Mouse (Mus musculus) spleen, adult 18-20 months (tissue): ENCODE measurements around the gene Frzb.

ENCODE experiments used
- DNase-seq, 2 experiments: peaks; one replicate each; pipeline ENCODE4 v3.0.0; 2022; ENCODE audit warnings: mixed read lengths in 2 of 2

The Frzb gene

GRCm38 (mm10) chr2:80423116-80423515 lies 24.3 kb downstream of the Frzb start:
- no peak for DNase-seq

DNA sequence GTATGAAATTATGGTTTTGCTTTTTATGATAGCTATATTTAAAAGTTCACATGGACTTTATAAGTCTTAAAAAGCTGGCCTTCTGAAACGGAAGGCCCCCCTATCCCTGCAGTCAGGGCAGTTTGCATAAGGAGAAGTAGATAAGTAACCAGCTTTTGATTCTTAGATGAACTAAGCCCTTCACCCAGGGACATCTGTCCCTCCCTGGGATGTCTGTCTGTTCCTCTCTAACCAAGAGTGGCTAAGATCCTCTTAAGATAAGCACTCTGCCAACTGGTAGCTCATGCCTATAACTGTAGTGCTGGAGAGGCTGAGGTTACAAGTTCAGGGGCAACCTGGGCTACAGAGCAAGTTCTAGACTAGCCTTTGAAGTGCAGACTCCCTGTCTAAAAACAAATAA lies 25.4 kb downstream of the Frzb start:
- DNase-seq: no peak

GRCm38 (mm10) chr2:80416286-80416685 lies 31.1 kb downstream of the Frzb start:
- DNase-seq: no peak

DNA sequence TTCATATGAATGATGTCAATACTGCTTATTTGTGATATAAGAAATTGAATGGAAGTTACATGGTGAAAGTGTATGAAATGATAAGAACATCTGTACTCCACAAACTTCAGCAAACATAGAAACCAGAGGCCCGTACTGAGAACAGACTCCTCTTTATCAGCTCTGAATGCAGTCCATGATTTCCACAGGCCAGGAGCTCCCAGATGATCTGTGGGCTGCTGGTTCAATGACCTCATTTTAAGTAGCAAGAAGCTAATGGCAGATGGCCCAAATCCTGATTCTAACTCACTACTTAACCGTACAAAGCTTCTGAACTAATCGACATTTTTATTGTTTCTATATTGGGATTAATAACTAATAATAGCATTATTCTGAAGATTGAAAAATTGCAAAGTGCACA lies 33.0 kb downstream of the Frzb start:
- DNase-seq: no peak

- no peak for DNase-seq
These were observed 34.3 kb downstream of the Frzb start for GRCm38 (mm10) chr2:80413124-80413523.

DNA sequence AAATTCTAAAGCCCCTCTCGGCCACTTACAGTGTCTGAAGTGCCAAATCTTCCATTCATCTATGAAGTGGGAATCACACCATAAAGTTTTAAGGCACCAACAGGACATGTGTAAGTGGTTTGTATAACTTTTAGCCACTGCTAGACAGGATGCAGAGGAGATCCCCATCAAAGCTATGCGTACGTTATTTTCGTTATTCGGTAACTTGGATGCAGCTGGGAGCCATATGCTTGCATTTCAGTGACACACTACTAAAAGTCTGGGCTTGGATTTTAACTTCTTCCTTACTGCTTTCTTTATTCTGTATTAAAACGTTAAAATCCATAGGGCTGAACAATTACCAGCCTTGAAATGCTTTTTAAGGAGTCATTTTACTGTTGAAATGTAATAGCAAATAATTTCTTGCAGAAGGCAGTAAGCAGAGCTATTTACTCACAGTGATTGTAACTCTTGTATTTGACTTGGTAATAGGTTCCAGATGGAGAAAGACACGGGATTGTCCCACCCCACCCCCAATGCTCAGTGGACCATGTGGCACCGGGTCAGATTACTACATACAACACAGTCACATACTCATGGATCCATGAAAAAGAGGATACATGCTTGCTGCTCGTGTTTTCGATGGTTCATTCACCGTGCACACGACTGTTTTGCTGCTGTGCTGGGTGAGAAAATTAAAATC lies 37.4 kb downstream of the Frzb start:
- no peak for DNase-seq

DNA sequence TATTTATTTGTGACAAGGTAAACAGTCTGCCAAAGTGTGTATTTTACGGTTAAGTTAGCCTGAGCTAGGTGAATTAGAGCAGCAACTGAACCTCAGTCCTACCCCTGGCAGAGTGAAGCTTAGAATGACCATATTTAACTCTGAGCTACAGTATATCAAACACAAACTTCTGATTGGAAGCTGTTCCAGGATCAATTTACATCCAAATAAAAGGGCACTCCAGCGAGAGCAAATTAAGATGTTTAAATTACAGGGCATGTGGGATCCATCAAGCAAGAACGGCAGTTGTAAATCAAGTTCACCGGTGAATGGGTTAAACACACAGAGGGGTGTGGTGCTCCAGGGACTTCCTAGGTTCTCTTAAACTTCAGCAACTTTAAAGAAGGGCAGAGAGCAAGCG lies 42.7 kb downstream of the Frzb start:
- no peak for DNase-seq

DNA sequence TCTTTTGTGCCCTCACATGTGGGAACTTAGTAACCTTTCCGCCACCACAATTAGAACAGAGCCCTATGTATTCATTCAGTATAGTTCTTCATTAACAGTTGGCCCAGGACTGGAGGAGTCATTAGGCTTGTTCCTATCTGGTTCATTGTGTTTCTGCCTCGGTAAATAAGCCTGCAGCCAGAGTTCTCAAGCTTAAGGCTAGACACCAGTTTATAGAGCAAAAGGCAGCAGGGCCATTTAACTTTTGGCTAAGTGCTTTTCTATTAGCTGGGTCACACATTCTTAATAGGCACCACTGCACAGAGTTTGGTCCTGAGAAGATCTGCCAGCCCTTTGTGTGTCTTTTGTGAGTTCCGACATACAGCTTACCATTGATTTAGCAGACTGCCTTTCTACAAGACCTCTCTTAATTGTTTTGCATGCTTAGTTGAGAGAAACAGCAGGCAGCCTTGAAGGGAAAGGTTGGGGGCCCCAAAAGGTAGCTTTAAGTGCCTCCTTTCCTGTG lies 48.8 kb downstream of the Frzb start:
- no peak for DNase-seq

- no peak for DNase-seq
These were observed 50.6 kb downstream of the Frzb start for GRCm38 (mm10) chr2:80396864-80397263.

DNA sequence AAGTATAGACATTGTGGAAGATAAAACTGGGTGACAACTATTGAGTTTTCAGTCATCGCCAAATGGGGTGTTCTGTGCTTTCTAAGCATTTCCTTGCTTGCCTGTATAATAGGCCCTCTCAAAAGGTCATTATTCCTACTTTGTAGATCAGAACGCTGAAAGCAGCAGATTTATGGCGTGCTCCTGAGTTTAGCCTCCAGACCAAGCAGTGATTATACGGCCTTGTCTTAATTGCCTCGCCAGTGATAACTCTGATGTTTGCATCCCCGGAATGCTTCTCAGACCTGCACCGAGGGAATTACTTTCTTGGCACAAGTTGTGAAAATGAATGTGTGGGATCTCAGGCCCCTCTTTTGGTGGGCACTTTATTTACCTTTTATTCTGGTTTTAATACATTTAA lies 51.4 kb downstream of the Frzb start:
- DNase-seq: no peak

DNA sequence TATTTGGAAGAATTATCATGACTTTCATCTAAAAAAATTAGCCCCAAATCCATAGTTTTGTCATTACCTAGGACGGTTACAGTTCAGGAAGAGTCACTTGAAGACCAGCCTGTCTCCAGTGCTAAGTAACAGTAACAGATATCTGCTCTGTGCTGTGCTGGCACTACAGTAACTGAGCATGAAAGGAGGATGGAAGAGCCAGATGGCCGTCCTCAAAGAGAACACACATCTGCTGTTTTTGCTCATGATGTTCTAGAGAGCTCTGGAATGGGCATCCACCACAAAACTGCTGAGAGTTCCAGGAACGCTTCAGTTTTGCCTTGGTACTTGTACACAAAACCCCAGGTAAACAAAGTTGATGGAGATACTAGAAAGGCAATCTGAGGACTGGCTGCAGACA lies 59.1 kb downstream of the Frzb start:
- DNase-seq: no peak

DNA sequence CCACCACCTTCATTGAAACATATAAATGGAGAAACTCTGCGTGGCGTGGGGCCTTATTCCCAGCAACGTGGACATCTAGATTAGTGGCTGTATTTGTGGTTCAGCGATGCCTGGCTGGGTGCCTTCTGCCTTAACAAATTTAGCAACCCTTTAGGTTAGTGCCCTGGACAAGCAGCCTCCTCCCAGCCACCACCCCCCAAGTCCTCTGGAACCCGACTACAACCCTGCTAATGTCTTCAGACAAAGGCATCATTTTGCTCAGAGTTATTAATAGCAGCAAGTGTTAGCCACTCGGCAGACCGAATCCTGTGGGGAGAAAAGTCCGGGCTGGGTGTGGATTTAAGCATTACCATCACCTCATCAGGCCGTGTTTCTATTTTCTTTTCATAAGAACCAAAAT lies 59.8 kb downstream of the Frzb start:
- no peak for DNase-seq

GRCm38 (mm10) chr2:80386255-80386654 lies 61.2 kb downstream of the Frzb start:
- DNase-seq: no peak

- DNase-seq: no peak
These were observed 63.0 kb downstream of the Frzb start for GRCm38 (mm10) chr2:80384447-80384846.

GRCm38 (mm10) chr2:80379848-80380247 lies 67.6 kb downstream of the Frzb start:
- no peak for DNase-seq

DNA sequence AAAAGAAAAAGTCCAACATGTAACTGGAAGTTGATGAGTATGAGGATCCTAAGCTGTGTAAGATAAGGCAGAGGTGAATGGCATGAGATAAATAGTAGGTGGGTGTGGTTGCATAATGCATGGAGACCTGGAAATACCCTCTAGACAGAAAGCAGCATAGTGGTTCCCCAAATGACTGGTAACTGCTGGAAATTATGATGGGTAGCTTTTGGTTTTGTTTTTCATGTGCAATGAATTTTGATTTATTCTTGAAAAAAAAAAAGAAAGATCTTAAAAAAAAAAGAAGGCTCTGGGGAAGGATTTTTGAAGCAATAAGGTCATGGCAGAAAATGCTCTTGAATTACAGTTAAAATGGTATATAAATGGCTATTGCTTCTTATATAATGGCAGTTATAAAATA lies 72.5 kb downstream of the Frzb start:
- no peak for DNase-seq

GRCm38 (mm10) chr2:80371458-80371857 lies 76.0 kb downstream of the Frzb start:
- DNase-seq: no peak
